Mouse (Mus musculus): ENCODE data around the gene Amigo3.

Amigo3 gene

GRCm38 (mm10) chr9:108083561-108083960, 30.6 kb downstream of the Amigo3 start:
- no peak for DNase-seq (ENCODE audit: low spot score in 2 of 2)

DNA sequence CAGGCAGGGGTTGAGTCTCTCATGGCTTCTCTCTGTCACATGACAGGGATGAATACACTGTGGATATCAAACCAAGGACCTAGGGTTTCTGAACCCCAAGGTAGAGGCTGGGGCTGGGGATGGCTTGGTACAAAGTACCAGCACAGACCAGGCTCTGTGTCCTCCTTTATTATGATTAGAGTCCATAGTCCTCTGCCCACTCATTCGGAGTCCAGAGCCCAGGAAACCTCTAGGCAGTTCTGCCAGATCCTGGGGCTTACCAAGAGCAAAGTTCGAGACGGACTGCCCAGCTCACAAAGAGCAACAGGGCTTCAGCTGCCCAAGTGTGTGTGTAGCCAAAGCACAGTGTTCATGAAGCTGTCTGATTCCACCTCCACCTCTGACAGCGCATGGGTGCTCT, 32.3 kb downstream of the Amigo3 start:
- DNase-seq (ENCODE audit: low spot score in 2 of 2), result no peak

DNA sequence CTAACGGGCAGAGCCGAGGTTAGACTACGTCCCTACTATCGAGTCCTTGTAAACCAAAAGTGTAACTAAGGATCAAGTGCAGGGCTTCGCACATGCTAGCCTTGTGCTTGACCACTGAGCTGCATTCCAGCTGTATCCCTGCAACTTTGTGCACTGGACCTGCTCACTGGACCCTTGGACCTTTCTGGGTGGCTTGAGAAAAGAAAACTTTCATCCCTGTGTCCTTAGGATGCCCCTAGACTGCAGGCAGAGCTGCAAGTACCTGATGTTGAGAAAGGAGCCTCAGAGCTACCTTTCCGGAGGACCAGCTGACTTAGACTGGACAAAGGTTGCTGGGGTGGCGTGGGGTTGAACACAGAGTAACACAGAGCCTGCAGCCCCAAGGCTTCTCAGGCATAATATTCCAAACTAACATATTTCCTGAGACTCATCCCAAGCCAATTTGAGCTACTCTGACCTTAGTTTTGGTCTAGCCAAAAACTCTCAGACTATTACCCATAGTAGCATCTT, 37.7 kb downstream of the Amigo3 start:
- no peak for DNase-seq (ENCODE audit: low spot score in 2 of 2)

GRCm38 (mm10) chr9:108093586-108093985, 40.6 kb downstream of the Amigo3 start:
- no peak for DNase-seq (ENCODE audit: low spot score in 2 of 2)

- DNase-seq (ENCODE audit: low spot score in 2 of 2), result peak; percentile 93 to 96
Observed at GRCm38 (mm10) chr9:108094184-108094941, 41.4 kb downstream of the Amigo3 start, which contains the start of gene Apeh. TSS of gene Apeh (minus strand) at chr9:108094606.

DNA sequence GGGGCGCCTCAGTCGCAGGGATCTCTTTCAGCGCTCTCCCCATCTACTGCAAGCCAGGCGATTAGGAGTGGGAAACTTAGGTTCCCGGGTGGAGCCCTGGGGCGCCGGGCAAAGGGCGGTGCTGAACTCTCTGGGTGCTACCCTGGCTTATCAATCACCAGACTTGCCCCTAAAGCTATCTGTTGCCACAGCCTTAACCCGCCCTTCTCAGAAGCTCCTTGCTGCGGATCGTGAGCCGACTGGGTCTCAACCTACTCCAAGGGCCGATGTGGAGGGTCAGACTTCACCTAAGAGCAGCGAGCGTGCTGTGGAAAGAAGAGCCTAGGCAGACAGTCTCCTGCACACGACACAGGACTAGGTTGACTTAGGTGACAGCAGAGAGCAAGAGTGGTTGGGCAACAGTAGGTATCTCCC, 42.0 kb downstream of the Amigo3 start:
- no peak for DNase-seq (ENCODE audit: low spot score in 2 of 2)

- DNase-seq (ENCODE audit: low spot score in 2 of 2), result no peak
Observed at GRCm38 (mm10) chr9:108095518-108095917, 42.6 kb downstream of the Amigo3 start.

DNA sequence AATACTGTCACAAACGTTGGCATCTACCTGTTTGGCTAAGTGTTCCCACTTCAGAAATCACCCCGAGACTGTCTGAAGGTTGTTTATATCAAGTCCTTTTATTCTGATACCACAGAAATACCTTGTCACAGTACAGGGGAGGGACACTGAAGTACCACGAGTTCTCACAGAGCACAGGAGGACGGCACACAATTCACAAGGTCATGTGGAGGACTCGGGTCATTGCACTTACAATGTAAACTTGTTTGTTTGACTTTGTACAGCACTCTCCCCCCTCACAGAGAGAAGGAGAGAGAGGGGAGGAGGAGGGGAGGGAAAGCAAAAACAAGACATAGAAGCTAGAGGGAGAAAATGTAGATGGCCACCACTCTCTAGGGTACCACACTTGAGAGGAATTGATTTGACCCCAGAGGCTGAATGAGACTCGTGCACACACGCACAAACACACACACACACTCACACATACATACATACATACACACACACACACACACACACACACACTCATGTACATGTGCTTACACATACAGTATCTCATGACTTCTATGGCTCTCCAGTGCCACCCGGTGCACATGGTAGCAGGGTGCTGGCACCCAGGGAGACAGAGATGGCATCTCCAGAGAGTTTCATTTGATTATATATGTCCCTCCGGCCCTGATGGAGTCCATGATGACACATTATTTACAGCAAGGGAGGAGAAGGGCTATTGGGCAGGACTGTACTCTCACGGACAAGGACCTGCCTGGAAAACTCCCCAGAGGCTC, 43.2 kb downstream of the Amigo3 start:
- no peak for DNase-seq (ENCODE audit: low spot score in 2 of 2)

DNA sequence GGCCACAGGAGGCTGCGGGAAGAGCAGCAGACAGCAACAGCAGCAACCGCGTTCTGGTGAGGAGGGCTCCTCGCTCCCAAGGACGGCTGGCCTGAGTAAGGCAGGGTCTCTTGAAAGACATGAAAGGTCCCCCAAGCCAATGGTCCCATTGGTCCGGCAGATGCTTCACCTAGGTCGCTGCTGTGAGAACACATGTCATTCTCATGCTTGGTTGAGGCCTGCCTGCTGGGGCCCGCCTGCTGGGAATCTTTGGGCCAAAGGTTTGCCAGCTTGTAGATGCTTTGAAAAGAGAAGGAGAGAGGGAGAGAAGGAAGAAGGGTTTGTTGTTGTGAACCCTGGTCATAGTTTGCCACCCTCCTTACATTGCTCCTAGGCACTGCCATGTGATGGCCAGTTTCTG, 46.7 kb downstream of the Amigo3 start:
- DNase-seq (ENCODE audit: low spot score in 2 of 2), result no peak

- DNase-seq (ENCODE audit: low spot score in 2 of 2), result no peak
Observed at GRCm38 (mm10) chr9:108104766-108105548, 52.0 kb downstream of the Amigo3 start.
